Mouse (Mus musculus) thymus, adult 2 months (tissue): ENCODE results near the gene Nos1.

Source experiments
- CTCF ChIP-seq: fragments of 200-500 bp; IDR thresholded peaks from 2 replicates; pipeline ENCODE4 v1.5.1; 2012; ENCODE audit warnings: mild to moderate bottlenecking, control low read depth, low read length, moderate library complexity, borderline replicate concordance; ENCODE audit not compliant: control insufficient read depth, poor library complexity, insufficient read depth; ENCODE audit errors: extremely low read depth
- POLR2A ChIP-seq: fragments of 200-500 bp; IDR thresholded peaks from 2 replicates; pipeline ENCODE4 v1.6.1; 2012; ENCODE audit warnings: mild to moderate bottlenecking, low read length, control low read depth, moderate library complexity; ENCODE audit not compliant: control insufficient read depth, poor library complexity, insufficient read depth; ENCODE audit errors: extremely low read depth

DNA sequence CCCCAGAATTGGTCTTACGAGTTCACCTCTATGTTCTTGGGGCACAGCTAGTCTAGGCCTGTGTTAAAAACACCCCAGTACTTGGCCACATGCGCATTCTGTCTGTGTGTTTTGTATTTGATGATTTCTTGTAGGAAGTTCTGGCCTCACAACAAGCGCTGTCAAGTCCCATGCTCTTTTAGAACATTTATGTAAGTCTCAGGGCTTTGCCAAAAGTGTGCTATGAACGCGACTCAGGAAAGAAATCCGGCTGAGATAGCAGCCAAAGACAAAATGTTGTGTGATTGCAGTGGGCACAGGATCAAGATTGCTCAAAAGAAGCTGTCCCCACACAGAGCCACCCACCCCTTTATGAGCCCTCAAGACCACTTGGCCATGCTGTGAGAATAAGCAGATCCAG, 212.7 kb downstream of the Nos1 start:
- TF ChIP-seq CTCF: no peak
- TF ChIP-seq POLR2A: no peak
